Mouse (Mus musculus): ENCODE data around the gene Fam173b. TPM values are rescaled to one million over a fixed set of nuclear protein-coding genes. Genes with fewer than 3 reads are reported as not detected.
"Not testable (repeated sequence)": the region's sequence is repeated elsewhere in the genome, so short reads cannot be mapped to it uniquely, and the experiment has no call there.

Gene Fam173b
- polyA plus RNA-seq, 2 experiments = 6.7 to 7.9 TPM

DNA sequence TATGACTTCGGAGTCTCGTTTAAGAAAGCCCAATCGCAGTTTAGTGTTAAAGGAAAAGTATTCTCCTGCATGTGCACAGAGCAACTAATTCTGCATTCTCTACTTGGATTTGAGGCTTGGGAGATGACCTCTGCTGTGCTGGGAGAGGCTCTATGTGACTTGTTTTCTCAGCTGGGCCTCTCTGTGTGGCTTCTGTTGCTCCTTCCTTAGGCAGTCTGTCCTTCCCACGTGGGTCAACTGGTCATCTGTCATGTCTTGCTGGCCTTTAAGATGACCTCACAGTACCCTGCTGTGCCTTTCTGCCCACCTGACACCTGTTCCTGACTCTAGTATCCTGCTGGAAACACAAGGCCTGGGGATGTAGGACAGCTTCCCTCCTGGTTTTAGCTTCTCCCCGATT, 25.6 kb upstream of the Fam173b start:
- no peaks in the 10 kb centered on the region for H3K27me3 ChIP-seq (ENCODE audit: control insufficient read depth, insufficient read depth, low read length)
- H3K9ac ChIP-seq (replicated peaks) = no peak overlapping the region
- WGBS (ENCODE audit: insufficient replicate concordance) = 68% methylated on average over 5 of the region's 5 CpGs
- peaks cover 9 to 17% of the 10 kb centered on the region in 2 experiments for H3K4me1 ChIP-seq (replicated peaks; ENCODE audit: control insufficient read depth in 2 of 2, insufficient read depth in 2 of 2, low read length in 1 of 2)
- no peaks in the 10 kb centered on the region for H3K36me3 ChIP-seq (replicated peaks; ENCODE audit: control insufficient read depth, insufficient read depth, low read depth)
- ATAC-seq (ENCODE audit: insufficient read depth) = no peak
- TF ChIP-seq CTCF (IDR thresholded peaks at IDR 0.05; ENCODE audit: low read depth) (no peak), EP300 (IDR thresholded peaks at IDR 0.05; ENCODE audit: low read depth) (no peak)
- DNase-seq (ENCODE audit: low read depth in 3 of 3, low spot score in 3 of 3) = no peak
- no peak overlapping the region for H3K27ac ChIP-seq
- H3K4me3 ChIP-seq (ENCODE audit: insufficient read depth in 1 of 2, low read depth in 2 of 2, low read length in 2 of 2) = no peak overlapping the region
- H3K9me3 ChIP-seq (ENCODE audit: control insufficient read depth, low read length) = no peaks in the 10 kb centered on the region
- H3K4me2 ChIP-seq (ENCODE audit: low read depth) = no peak overlapping the region

DNA sequence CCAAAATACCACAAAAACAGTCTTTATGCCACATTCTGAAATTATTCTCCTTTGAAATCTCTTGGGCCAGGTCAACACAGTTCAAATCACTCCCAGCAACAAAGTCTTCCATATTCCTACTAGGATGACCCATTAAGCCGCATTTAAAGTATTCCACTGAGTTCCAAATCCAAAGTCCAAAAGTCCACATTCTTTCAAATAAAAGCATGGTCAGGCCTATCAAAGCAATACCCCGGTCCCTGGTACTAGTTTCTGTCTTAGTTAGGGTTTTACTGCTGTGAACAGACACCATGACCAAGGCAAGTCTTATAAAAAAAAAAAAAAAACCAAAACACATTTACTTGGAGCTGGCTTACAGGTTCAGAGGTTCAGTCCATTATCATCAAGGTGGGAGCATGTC, 20.6 kb upstream of the Fam173b start:
- not testable (repeated sequence) for ATAC-seq (ENCODE audit: insufficient read depth); H3K27ac ChIP-seq
- 72% methylated on average over 2 of the region's 2 CpGs for WGBS (ENCODE audit: insufficient replicate concordance)

DNA sequence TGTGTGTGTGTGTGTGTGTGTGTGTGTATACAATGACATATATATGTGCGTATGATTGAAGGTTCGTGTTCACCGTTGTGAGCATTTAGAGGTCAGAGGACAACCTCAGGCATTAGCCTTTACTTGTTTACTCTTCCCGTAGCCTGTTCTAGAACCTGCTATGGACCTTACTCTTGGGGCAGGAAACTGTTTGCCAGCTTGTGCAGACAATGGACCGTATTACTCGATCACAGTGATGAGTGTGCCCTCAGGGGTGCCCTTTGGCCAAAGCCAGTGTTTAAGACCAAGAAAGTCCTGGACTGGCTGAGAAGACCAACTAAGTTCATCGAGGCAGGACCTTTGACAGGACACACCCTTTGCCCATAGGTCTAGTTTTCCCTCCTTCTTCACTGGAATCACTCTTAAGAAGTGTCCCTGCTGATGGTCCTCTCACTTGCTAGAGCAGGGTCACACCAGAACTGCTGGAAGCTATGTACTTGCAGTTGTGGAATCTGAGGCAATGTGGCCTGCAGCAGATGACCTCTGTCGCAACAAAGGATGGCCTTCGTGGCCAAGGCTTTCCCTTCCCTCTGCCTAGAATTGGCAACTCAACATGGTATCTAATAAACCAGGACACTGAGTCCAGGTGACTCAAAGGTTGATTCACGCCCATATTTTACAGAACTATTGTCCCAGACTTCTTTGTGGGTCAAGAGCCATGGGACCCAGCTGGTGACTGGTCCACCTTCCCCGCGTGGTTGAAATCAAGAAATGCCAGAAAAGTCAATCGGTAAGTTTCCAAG, 18.2 kb upstream of the Fam173b start:
- H3K27ac ChIP-seq = no peak overlapping the region
- no peak overlapping the region for H3K4me3 ChIP-seq (ENCODE audit: insufficient read depth in 1 of 2, low read depth in 2 of 2, low read length in 2 of 2)
- H3K4me2 ChIP-seq (ENCODE audit: low read depth) = no peak overlapping the region
- no peaks in the 10 kb centered on the region for H3K27me3 ChIP-seq (ENCODE audit: control insufficient read depth, insufficient read depth, low read length)
- WGBS (ENCODE audit: insufficient replicate concordance) = 74% methylated on average over 13 of the region's 13 CpGs
- H3K9me3 ChIP-seq (ENCODE audit: control insufficient read depth, low read length) = no peaks in the 10 kb centered on the region
- ATAC-seq (ENCODE audit: insufficient read depth) = no peak
- H3K4me1 ChIP-seq (replicated peaks; ENCODE audit: control insufficient read depth in 2 of 2, insufficient read depth in 2 of 2, low read length in 1 of 2) = peaks cover 5 to 6% of the 10 kb centered on the region in 2 experiments; a peak in 3 of 4 replicates
- H3K9ac ChIP-seq (replicated peaks) = no peak overlapping the region
- TF ChIP-seq CTCF (IDR thresholded peaks at IDR 0.05; ENCODE audit: low read depth) (no peak), EP300 (IDR thresholded peaks at IDR 0.05; ENCODE audit: low read depth) (no peak)
- no peaks in the 10 kb centered on the region for H3K36me3 ChIP-seq (replicated peaks; ENCODE audit: control insufficient read depth, insufficient read depth, low read depth)
- no peak for DNase-seq (ENCODE audit: low read depth in 3 of 3, low spot score in 3 of 3)

More for the DNA sequence above, 20.6 kb upstream of the Fam173b start:
- H3K4me2 ChIP-seq (ENCODE audit: low read depth); H3K9ac ChIP-seq (replicated peaks); H3K4me1 ChIP-seq (replicated peaks; ENCODE audit: control insufficient read depth in 2 of 2, insufficient read depth in 2 of 2, low read length in 1 of 2); H3K9me3 ChIP-seq (ENCODE audit: control insufficient read depth, low read length); DNase-seq (ENCODE audit: low read depth in 3 of 3, low spot score in 3 of 3); H3K36me3 ChIP-seq (replicated peaks; ENCODE audit: control insufficient read depth, insufficient read depth, low read depth); H3K4me3 ChIP-seq (ENCODE audit: insufficient read depth in 1 of 2, low read depth in 2 of 2, low read length in 2 of 2); H3K27me3 ChIP-seq (ENCODE audit: control insufficient read depth, insufficient read depth, low read length): not testable (repeated sequence)

DNA sequence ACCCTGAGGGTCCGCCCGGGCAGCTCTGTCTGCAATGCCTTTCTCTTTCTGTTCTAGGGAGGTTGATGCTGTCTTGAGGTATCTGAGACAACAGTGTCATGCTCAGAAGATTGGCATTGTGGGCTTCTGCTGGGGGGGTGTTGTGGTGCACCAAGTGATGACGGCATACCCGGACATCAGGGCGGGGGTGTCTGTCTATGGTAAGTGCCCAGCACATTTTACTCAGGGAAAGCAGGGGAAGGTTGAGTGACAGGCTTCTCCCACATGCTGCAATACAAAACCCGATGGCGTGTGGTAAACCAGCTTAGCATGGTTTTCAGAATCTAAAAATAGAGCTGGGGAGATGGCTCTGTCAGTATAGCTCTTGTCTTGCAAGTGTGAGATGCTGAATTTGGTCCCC, 16.4 kb upstream of the Fam173b start:
- Histone ChIP-seq H3K4me3 (ENCODE audit: insufficient read depth in 1 of 2, low read depth in 2 of 2, low read length in 2 of 2) (no peak overlapping the region), H3K9ac (replicated peaks) (no peak overlapping the region), H3K36me3 (replicated peaks; ENCODE audit: control insufficient read depth, insufficient read depth, low read depth) (peaks cover 6% of the 10 kb centered on the region), H3K4me1 (replicated peaks; ENCODE audit: control insufficient read depth in 2 of 2, insufficient read depth in 2 of 2, low read length in 1 of 2) (peaks cover 5 to 6% of the 10 kb centered on the region in 2 experiments; a peak in 3 of 4 replicates), H3K27me3 (ENCODE audit: control insufficient read depth, insufficient read depth, low read length) (no peaks in the 10 kb centered on the region), H3K9me3 (ENCODE audit: control insufficient read depth, low read length) (no peaks in the 10 kb centered on the region), H3K27ac (no peak overlapping the region), H3K4me2 (ENCODE audit: low read depth) (no peak overlapping the region)
- DNase-seq (ENCODE audit: low read depth in 3 of 3, low spot score in 3 of 3) (no peak), ATAC-seq (ENCODE audit: insufficient read depth) (no peak)
- TF ChIP-seq EP300 (IDR thresholded peaks at IDR 0.05; ENCODE audit: low read depth) (no peak), CTCF (IDR thresholded peaks at IDR 0.05; ENCODE audit: low read depth) (no peak)
- 52% methylated on average over 7 of the region's 7 CpGs for WGBS (ENCODE audit: insufficient replicate concordance)

DNA sequence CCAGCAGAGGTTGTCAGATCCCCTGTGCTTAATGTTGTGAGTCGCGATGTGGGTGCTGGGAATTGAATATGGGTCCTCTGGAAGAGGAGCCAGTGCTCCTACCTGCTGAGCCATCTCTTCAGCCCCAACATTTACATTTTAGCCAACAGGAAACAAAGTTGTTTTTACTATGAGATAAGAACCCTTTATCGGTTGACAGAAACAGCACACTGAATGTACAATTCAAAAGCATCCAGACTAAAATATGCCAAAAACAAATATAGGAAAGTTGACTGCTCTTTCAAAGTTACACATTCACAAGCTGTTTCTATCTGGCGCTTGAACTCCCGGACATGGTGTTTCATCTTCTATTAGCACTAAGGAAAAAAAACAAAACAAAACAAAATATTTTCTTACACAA, 15.6 kb upstream of the Fam173b start:
- Histone ChIP-seq H3K27ac (no peak overlapping the region), H3K4me3 (ENCODE audit: insufficient read depth in 1 of 2, low read depth in 2 of 2, low read length in 2 of 2) (no peak overlapping the region), H3K4me1 (replicated peaks; ENCODE audit: control insufficient read depth in 2 of 2, insufficient read depth in 2 of 2, low read length in 1 of 2) (peaks cover 5 to 6% of the 10 kb centered on the region in 2 experiments; a peak in 3 of 4 replicates), H3K9me3 (ENCODE audit: control insufficient read depth, low read length) (no peaks in the 10 kb centered on the region), H3K36me3 (replicated peaks; ENCODE audit: control insufficient read depth, insufficient read depth, low read depth) (peaks cover 15% of the 10 kb centered on the region), H3K27me3 (ENCODE audit: control insufficient read depth, insufficient read depth, low read length) (no peaks in the 10 kb centered on the region), H3K9ac (replicated peaks) (no peak overlapping the region), H3K4me2 (ENCODE audit: low read depth) (peak overlapping the region; percentile 6; the same call in 1 of the 2 replicates)
- DNase-seq (ENCODE audit: low read depth in 3 of 3, low spot score in 3 of 3) (no peak), ATAC-seq (ENCODE audit: insufficient read depth) (no peak)
- 54% methylated on average over 5 of the region's 5 CpGs for WGBS (ENCODE audit: insufficient replicate concordance)
- TF ChIP-seq CTCF (IDR thresholded peaks at IDR 0.05; ENCODE audit: low read depth) (no peak), EP300 (IDR thresholded peaks at IDR 0.05; ENCODE audit: low read depth) (peak; percentile 3; the same call in 1 of the 2 replicates)
